Mouse (Mus musculus) thymus, postnatal 4 days (tissue): Measurements from ENCODE around the gene Gm21874.
"Not testable (repeated sequence)": the region's sequence is repeated elsewhere in the genome, so short reads cannot be mapped to it uniquely, and the experiment has no call there.

Experiments
- DNase-seq: peaks from one replicate; pipeline ENCODE4 v3.0.0; 2021

Gene Gm21874

DNA sequence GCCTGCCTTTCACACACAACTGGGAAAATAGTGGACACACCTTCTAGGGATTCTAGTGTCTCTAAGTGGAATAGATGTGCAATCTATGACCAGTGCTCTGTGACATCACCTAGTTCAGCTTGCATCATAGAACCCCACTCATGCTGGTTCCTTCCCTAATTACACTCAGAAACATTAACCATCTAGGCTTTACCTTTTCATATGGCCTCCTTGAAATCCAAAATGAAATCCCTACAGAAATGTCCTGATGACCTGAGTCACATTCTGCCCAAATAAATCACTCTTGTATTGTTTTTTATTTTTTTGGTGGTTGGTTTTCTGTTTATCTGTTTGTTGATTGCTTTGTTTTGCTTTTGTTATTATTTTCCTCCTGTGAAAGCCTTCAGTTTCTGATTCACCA is at the start of gene Gm21874:
Gene Gm21874 (minus strand): TSS at position 101 of the 400 bp plus-strand sequence.
- not testable (repeated sequence) for DNase-seq
